Mouse (Mus musculus) cerebellum, adult 2 months (tissue): ENCODE data around the gene 1190007I07Rik.

Source experiments
- CTCF ChIP-seq: fragments of 200-500 bp; IDR thresholded peaks from 2 replicates; pipeline ENCODE4 v1.5.1; 2011; ENCODE audit warnings: low read depth, mild to moderate bottlenecking, control low read depth, low read length, moderate library complexity, borderline replicate concordance; ENCODE audit not compliant: insufficient read depth
- POLR2A ChIP-seq: fragments of 200-500 bp; IDR thresholded peaks from 2 replicates; pipeline ENCODE4 v1.6.1; 2011; ENCODE audit warnings: low read length, control low read depth, borderline replicate concordance; ENCODE audit not compliant: insufficient read depth

DNA sequence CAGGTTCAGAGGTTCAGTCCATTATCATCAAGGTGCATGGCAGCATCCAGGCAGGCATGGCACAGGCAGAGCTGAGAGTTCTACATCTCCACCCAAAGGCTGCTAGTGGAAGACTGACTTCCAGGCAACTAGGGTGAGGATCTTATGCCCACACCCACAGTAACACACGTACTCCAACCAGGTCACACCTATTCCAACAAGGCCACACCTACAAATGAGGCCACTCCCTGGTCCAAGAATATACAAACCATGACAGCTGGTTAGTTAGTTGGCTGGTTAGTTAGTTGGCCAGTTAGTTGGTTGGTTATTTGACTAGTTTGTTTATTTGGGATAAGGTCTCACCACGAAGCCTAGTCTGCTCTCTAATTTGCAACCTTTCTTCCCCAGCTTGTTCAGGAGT, 40.3 kb upstream of the 1190007I07Rik start:
- TF ChIP-seq POLR2A (no peak), CTCF (no peak)
